Comparison of ENCODE assay signal across 16 mouse cellular contexts in genomic region chr14:46964074-46964872, GRCm38 (mm10).
DNase-seq lines count a peak whose midpoint lies in the region; ATAC-seq and TF ChIP-seq lines count a peak whose summit lies in the region.
"Had no signal": no experiment of that assay in that cellular context is flagged by ENCODE, and none has a peak within 500 bp of the region (broad histone marks: within the 10 kb centered on the region; RNA-seq: fewer than 3 reads in every experiment).

No protein-coding gene starts in this region.

- H3ac ChIP-seq in myocyte (ENCODE audit: control insufficient read depth, insufficient read length) = no peak overlapping the region

- TF ChIP-seq CTCF in heart, adult 2 months (IDR thresholded peaks at IDR 0.05) = no peak

- peaks cover 1% of the 10 kb centered on the region; the same call in 1 of the 2 replicates for H3K79me2 ChIP-seq in heart, adult 2 months (replicated peaks; ENCODE audit: control insufficient read depth, insufficient read depth, low read length)
- peaks cover 34% of the 10 kb centered on the region for H3K79me2 ChIP-seq in myocyte (ENCODE audit: control insufficient read depth, insufficient read depth)

- 93% methylated on average over 2 of the region's 2 CpGs for WGBS in heart, embryonic 10.5 days
- WGBS in heart, adult 2 months = 100% methylated on average over 2 of the region's 2 CpGs
- WGBS in midbrain, embryonic 12.5 days = 87% methylated on average over 2 of the region's 2 CpGs
- WGBS in midbrain, embryonic 14.5 days = 88% methylated on average over 2 of the region's 2 CpGs
- WGBS in hindbrain, embryonic 13.5 days = 96% methylated on average over 2 of the region's 2 CpGs

- peak overlapping the region; percentile 69 for H3K27ac ChIP-seq in heart, embryonic 10.5 days
- H3K27ac ChIP-seq in heart, adult 2 months = no peak overlapping the region
- no peak overlapping the region for H3K27ac ChIP-seq in midbrain, embryonic 12.5 days (replicated peaks)
- H3K27ac ChIP-seq in midbrain, embryonic 14.5 days (replicated peaks; ENCODE audit: low read depth, low read length) = no peak overlapping the region
- no peak overlapping the region for H3K27ac ChIP-seq in hindbrain, embryonic 13.5 days
- H3K27ac ChIP-seq: limb, embryonic 13.5 days; macrophage had no signal

- intact Hi-C loops in heart, adult 2 months (cut with DNase I) = no loop called here

- no peak for DNase-seq in heart, embryonic 10.5 days (ENCODE audit: low spot score)
- DNase-seq in heart, adult 2 months = no peak
- no peak for DNase-seq in midbrain, embryonic 14.5 days
- DNase-seq in embryo, embryonic 11 days = no peak
- DNase-seq in layer of hippocampus, postnatal 25 days (ENCODE audit: extremely low spot score in 1 of 2, low spot score in 1 of 2) = no peak
- DNase-seq: B cell, adult 2 months; cerebellum, postnatal 36 days; gastrocnemius, postnatal 10 days; kidney, adult 8-10 months; right cerebral cortex, postnatal 25 days had no signal

- TF ChIP-seq EP300 in heart, adult 2 months (IDR thresholded peaks at IDR 0.05; ENCODE audit: insufficient read depth, low read depth, low read length) = no peak

- peak; percentile 23; the same call in 1 of the 2 replicates for ATAC-seq in midbrain, embryonic 12.5 days (ENCODE audit: low FRiP score, low read depth)
- no peak for ATAC-seq in midbrain, embryonic 14.5 days (ENCODE audit: low FRiP score, low TSS enrichment)
- ATAC-seq in hindbrain, embryonic 13.5 days (ENCODE audit: low FRiP score) = peak; percentile 54; the same call in 1 of the 2 replicates

- H3K36me3 ChIP-seq in heart, embryonic 10.5 days = 0 out of 2 replicates have a peak, but pooled peaks cover 3% of the 10 kb centered on the region
- 0 out of 2 replicates have a peak, but pooled peaks cover 4% of the 10 kb centered on the region for H3K36me3 ChIP-seq in heart, adult 2 months (ENCODE audit: control insufficient read depth, insufficient read depth, low read length)
- H3K36me3 ChIP-seq in midbrain, embryonic 12.5 days = no peaks in the 10 kb centered on the region
- no peaks in the 10 kb centered on the region for H3K36me3 ChIP-seq in midbrain, embryonic 14.5 days (ENCODE audit: control insufficient read depth, insufficient read depth, low read length)
- H3K36me3 ChIP-seq in hindbrain, embryonic 13.5 days = no peaks in the 10 kb centered on the region
- no peaks in the 10 kb centered on the region for H3K36me3 ChIP-seq in myocyte (ENCODE audit: control insufficient read depth, insufficient read depth)
- H3K36me3 ChIP-seq: heart, embryonic 13.5 days had no signal

- no peaks in the 10 kb centered on the region for H3K9me3 ChIP-seq in heart, embryonic 10.5 days
- H3K9me3 ChIP-seq in midbrain, embryonic 12.5 days = no peaks in the 10 kb centered on the region
- no peaks in the 10 kb centered on the region for H3K9me3 ChIP-seq in midbrain, embryonic 14.5 days (ENCODE audit: control insufficient read depth, low read length)
- H3K9me3 ChIP-seq in hindbrain, embryonic 13.5 days = no peaks in the 10 kb centered on the region
- H3K9me3 ChIP-seq: heart, embryonic 13.5 days; limb, embryonic 13.5 days had no signal

- H3K4me3 ChIP-seq in heart, embryonic 10.5 days = no peak overlapping the region
- no peak overlapping the region for H3K4me3 ChIP-seq in heart, adult 2 months
- no peak overlapping the region for H3K4me3 ChIP-seq in midbrain, embryonic 12.5 days
- H3K4me3 ChIP-seq in midbrain, embryonic 14.5 days (replicated peaks; ENCODE audit: low read depth, low read length) = no peak overlapping the region
- H3K4me3 ChIP-seq in hindbrain, embryonic 13.5 days = no peak overlapping the region
- peak overlapping the region; percentile 25 for H3K4me3 ChIP-seq in myocyte
- H3K4me3 ChIP-seq: heart, embryonic 13.5 days; limb, embryonic 13.5 days had no signal

- no peaks in the 10 kb centered on the region for H3K27me3 ChIP-seq in heart, embryonic 10.5 days (ENCODE audit: insufficient read depth, poor library complexity, severe bottlenecking)
- no peaks in the 10 kb centered on the region for H3K27me3 ChIP-seq in heart, adult 2 months (ENCODE audit: control insufficient read depth, insufficient read depth, low read length)
- no peaks in the 10 kb centered on the region; the same call in 1 of the 2 replicates for H3K27me3 ChIP-seq in midbrain, embryonic 12.5 days
- H3K27me3 ChIP-seq in midbrain, embryonic 14.5 days (ENCODE audit: control insufficient read depth, insufficient read depth, low read length) = no peaks in the 10 kb centered on the region
- H3K27me3 ChIP-seq in hindbrain, embryonic 13.5 days = no peaks in the 10 kb centered on the region
- no peaks in the 10 kb centered on the region for H3K27me3 ChIP-seq in myocyte (ENCODE audit: control insufficient read depth, insufficient read depth, insufficient read length)
- H3K27me3 ChIP-seq: heart, embryonic 13.5 days; limb, embryonic 13.5 days had no signal

- H3K4me1 ChIP-seq in heart, embryonic 10.5 days = peaks cover 53% of the 10 kb centered on the region
- H3K4me1 ChIP-seq in heart, adult 2 months (ENCODE audit: control insufficient read depth, insufficient read depth, low read length) = peaks cover 11% of the 10 kb centered on the region
- H3K4me1 ChIP-seq in midbrain, embryonic 12.5 days = 0 out of 2 replicates have a peak, but pooled peaks cover 7% of the 10 kb centered on the region
- H3K4me1 ChIP-seq in midbrain, embryonic 14.5 days (ENCODE audit: control insufficient read depth, insufficient read depth, low read length) = no peaks in the 10 kb centered on the region
- 0 out of 2 replicates have a peak, but pooled peaks cover 7% of the 10 kb centered on the region for H3K4me1 ChIP-seq in hindbrain, embryonic 13.5 days (replicated peaks)

- no peak for TF ChIP-seq POLR2A in heart, adult 2 months (IDR thresholded peaks at IDR 0.05; ENCODE audit: insufficient read depth, low read depth, low read length)
- no peak for TF ChIP-seq POLR2A in myocyte (IDR thresholded peaks at IDR 0.05; ENCODE audit: insufficient read length, low read depth)

- no peak overlapping the region for H3K9ac ChIP-seq in heart, adult 2 months (ENCODE audit: low read depth, low read length)
- H3K9ac ChIP-seq in midbrain, embryonic 12.5 days (replicated peaks) = no peak overlapping the region
- H3K9ac ChIP-seq in midbrain, embryonic 14.5 days (replicated peaks; ENCODE audit: low read length) = no peak overlapping the region
- H3K9ac ChIP-seq in hindbrain, embryonic 13.5 days = no peak overlapping the region
- H3K9ac ChIP-seq: limb, embryonic 13.5 days had no signal

- no peak overlapping the region for H3K4me2 ChIP-seq in midbrain, embryonic 12.5 days (replicated peaks)
- H3K4me2 ChIP-seq in midbrain, embryonic 14.5 days (ENCODE audit: low read length) = no peak overlapping the region
- no peak overlapping the region for H3K4me2 ChIP-seq in hindbrain, embryonic 13.5 days
- peak overlapping the region; percentile 99 for H3K4me2 ChIP-seq in myocyte (ENCODE audit: low read depth)
- H3K4me2 ChIP-seq: heart, embryonic 13.5 days; limb, embryonic 13.5 days had no signal

TF ChIP-seq in myocyte, 11 proteins besides CTCF, POLR2A, EP300 and RAD21:
- no peak for TF ChIP-seq POLR2AphosphoS2 (IDR thresholded peaks at IDR 0.05; ENCODE audit: insufficient read length, low read depth)
- TF ChIP-seq MYOD1 (IDR thresholded peaks at IDR 0.05; ENCODE audit: control insufficient read depth in 1 of 3, insufficient read length in 2 of 3, low read depth in 2 of 3) = no peak
- peak; percentile 64 for TF ChIP-seq USF1 (IDR thresholded peaks at IDR 0.05; ENCODE audit: low read depth)
- no peak for TF ChIP-seq TCF3 (IDR thresholded peaks at IDR 0.05; ENCODE audit: insufficient read length, low read depth)
